Mouse (Mus musculus): Measurements from ENCODE around the gene Irx4. TPM values are rescaled to one million over a fixed set of nuclear protein-coding genes. Genes with fewer than 3 reads are reported as not detected.

Gene Irx4
- total RNA-seq (2021), result not detected
- long read RNA-seq, experiment 1, result 0 reads
- long read RNA-seq, experiment 2, result 0 reads

GRCm38 (mm10) chr13:73260354-73261035 is at the start of gene Irx4:
TSS of gene Irx4 (plus strand) at chr13:73260479.
- no peak for DNase-seq

- no peak for DNase-seq
These were observed 46.0 kb upstream of the Irx4 start for GRCm38 (mm10) chr13:73214301-73214700.

- no peak for DNase-seq
These were observed 23.8 kb upstream of the Irx4 start for GRCm38 (mm10) chr13:73236461-73236860.

GRCm38 (mm10) chr13:73239191-73239746 is 21.0 kb upstream of the Irx4 start:
- no peak for DNase-seq

DNA sequence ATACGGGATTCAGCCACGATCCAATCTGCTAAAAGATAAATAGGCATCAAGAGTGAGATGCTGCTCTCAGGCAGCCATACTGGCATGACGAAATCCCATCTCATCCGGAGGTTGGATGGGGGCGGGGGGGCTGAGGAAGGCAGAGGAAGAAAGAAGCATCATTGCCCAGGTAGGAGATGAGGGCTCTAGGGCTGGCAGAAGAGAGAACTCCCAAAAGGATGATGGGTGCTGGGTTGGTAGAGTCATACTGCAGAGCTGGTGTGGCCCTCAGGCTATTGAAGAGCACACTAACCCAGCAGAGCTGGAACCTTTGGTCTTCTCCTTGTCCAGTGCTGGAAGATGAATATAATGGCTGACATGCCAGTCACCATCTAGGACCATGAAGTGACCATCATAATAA is 17.7 kb upstream of the Irx4 start:
- no peak for DNase-seq

DNA sequence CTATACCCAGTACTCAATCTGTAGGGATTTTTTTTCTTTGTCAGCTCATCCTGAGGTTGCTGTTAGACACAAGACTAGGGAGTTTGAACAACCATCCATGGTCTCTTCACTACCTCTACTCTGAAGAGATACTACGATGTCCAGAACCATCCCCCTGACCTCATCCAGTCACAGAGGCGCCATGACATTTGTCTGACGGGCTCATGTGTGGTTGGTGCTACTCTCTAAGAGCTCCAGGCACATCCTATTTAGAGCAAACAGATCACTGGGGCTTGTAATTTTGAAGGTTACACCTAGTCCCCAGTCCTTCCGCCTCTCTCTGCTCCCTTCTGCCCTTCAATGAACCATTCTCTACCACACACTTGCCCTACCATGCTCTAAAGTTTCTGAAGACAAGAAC is 13.3 kb upstream of the Irx4 start:
- DNase-seq, result no peak

- no peak for DNase-seq
These were observed 9.1 kb upstream of the Irx4 start for GRCm38 (mm10) chr13:73251222-73251621.

DNA sequence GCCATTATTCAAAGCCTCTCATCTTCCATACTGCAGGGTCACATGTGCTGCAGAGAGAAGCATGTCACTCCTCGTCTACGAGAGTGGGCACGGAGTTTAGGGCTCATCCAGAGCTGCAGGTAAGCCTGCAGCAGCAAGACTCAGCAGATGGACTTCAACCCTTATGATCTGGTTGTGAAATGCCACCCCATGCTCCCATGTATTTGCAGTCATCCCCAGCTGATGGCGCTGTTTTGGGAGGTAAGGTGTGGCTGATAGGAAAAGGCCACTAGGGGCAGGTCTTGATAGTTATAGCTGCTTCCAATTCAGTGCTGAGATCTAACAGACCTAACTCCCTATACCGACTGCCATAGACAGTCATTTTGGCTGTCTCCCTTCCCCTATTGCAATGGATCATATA is 8.3 kb upstream of the Irx4 start:
- no peak for DNase-seq

- no peak for DNase-seq
These were observed 1.9 kb upstream of the Irx4 start for GRCm38 (mm10) chr13:73258415-73258814.

GRCm38 (mm10) chr13:73259577-73260353 is 514 bp upstream of the Irx4 start:
- DNase-seq, result no peak

- no peak for DNase-seq
These were observed 904 bp downstream of the Irx4 start for GRCm38 (mm10) chr13:73261036-73261730.

GRCm38 (mm10) chr13:73261881-73262280 is 1.6 kb downstream of the Irx4 start:
- no peak for DNase-seq

DNA sequence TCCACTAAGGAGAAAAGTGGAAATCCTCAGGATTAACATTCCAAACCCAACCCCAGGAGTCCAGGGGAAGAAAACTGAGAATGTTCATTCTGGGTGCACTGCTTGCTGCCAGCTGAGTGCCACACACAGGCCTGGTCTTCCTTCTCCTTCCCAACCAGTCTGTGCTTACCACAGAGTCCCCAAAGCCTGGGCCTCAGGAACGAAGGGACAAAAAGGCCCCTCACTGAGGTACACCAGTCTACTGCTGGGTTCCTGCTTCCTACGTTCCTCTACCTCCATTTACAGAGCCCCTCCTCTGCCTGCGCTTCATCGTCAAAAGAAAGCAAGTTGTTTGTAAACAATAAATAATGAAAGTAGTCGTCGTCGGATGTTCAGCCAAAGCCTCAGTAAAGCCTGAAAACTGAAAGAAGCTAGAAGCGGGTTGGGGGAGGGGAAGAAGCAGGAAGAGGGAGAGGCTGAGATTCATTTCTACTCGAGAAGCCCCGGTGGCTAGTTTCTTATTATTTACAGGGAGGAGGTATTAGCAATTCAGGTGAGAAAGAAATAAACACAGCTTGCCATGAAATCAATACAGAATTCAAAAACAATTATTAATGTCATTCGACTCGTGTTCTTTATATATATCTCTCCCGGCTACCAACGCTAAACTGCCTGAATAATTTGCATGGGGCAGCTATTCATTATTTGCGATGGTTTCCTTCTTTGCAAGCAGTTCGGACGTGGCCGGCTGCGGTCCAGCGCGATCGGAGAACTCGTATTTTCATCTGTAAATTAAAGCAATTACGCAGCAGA is 2.3 kb downstream of the Irx4 start:
- DNase-seq, result no peak

DNA sequence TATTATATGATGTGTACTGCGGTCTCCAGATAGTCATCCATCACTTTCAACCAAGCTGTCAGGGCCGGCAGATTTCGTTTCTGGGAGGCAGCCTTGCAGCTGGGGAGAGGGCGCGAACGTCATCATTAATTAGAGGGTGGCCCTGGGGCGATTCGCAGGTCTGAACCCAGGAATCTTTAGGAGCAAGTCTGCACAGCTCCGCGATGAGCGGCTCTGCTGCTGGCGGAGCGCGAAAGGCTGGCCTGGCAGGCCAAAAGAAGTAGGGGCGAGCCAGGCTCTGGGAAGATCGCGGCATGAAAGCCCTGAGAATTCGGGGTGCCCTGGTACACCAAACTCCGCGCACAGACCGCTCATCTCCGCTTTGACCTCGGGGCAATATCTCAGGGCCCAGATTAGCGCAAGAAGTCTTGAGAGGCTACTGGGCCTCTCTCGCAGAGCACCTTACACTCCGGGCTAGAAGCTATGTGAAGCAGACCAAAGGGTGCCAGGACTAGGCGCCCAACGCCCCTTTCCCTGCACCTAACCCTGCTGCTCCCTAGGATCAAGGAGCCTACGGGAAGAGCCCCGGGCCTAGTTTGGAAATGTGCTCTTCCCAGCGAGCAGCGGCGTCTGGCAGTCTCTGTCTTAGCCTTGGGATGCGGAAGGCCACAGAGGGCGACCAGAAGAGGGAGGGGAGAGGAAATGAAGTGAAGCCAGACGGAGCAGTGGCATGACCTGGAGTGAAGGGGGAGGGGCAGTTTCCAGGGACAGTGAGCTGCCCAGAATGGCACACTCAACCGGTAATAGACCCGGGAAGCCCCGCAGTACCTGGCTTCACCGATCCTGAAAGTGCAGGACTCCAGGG is 3.1 kb downstream of the Irx4 start:
- no peak for DNase-seq

DNA sequence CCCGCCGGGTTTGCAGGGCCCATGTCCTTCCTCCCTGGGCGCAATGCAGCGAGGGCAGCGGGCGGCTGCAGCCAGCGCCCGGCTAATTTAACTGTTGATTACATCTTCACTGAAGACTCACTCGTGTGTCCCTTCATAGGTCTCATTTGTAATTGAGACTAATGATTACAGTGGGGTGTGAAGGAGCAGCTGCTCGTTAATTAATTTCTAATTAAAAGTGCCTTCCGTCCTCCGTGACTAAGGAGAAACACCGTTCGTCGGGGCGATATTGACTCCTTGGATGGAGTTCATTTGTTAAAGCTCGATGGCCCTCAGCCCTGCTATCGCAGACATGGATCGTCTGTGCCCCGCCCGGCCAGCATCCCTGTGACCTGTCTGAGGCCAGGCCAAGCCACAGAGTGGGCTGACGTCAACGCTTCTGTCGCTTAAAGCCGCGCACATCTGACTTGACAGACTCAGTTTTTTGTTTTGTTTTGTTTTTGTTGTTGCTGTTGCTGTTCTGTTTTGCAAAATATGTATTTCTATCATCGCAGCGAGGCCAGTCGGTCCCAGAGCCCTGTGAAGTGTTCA is 4.0 kb downstream of the Irx4 start:
- no peak for DNase-seq

DNA sequence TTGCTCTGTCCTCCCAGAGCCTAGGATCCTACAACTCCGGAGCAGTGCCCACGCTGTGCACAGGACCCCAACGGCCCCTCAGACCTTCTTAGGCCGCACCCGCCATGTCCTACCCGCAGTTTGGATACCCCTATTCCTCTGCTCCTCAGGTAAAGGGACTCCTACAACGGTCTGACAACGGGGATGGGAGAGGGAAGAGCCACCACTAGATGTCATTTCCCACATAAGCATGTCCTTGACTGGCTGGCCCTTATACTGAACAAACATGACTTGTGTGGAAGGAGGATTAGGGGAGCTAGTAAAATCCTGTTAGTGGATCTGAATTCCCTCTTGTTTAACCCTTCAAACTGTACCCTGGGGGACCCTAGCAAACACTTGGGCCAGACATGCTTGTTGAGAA is 4.6 kb downstream of the Irx4 start:
- DNase-seq, result no peak

- no peak for DNase-seq
These were observed 5.2 kb downstream of the Irx4 start for GRCm38 (mm10) chr13:73265442-73265841.

DNA sequence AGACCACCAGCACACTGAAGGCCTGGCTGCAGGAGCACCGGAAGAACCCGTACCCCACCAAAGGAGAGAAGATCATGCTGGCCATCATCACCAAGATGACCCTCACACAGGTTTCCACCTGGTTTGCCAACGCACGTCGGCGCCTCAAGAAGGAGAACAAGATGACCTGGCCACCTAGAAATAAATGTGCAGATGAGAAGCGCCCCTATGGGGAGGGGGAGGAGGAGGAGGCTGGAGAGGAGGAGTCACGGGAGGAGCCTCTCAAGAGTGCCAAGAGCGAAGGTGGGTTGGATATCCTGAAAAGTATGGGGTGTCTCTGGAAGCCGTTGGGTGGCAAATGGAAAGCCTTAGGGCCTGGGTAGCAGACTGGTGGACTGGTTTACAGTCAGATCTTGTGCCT is 7.3 kb downstream of the Irx4 start:
- DNase-seq, result no peak

GRCm38 (mm10) chr13:73268702-73269101 is 8.4 kb downstream of the Irx4 start:
- no peak for DNase-seq

DNA sequence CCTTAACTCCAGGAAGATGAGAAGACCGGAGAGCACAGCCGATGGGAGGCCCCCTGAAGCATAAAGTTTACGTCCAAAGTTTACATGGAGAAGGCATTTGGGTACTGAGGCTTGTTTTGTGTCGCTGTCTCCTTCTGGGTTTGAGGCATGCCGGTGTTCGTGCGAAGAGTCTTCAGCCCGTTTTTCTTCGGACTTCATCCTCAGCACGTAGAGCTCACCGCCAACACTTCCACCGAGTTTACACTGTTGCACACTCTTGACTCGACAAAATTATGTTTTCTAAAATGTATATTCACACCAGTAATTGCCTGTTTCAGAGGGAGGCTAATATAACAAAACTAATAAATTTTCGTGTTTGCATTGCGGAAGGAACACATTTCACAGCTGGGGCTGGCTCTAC is 9.0 kb downstream of the Irx4 start:
- DNase-seq, result no peak

GRCm38 (mm10) chr13:73269891-73270290 is 9.6 kb downstream of the Irx4 start:
- DNase-seq, result no peak
